Mouse (Mus musculus): ENCODE data around the gene Slk. TPM values are rescaled to one million over a fixed set of nuclear protein-coding genes. Genes with fewer than 3 reads are reported as not detected.

Gene Slk
- total and polyA plus RNA-seq, 3 experiments: 20.0 to 128 (median 112) TPM

GRCm38 (mm10) chr19:47651160-47651480, 71.6 kb downstream of the Slk start:
- H3K9me3 ChIP-seq (replicated peaks): no peaks in the 10 kb centered on the region
- ATAC-seq (ENCODE audit: extremely low read depth, insufficient number of reproducible peaks, low FRiP score, poor library complexity, severe bottlenecking) (no peak), DNase-seq (ENCODE audit: low spot score) (no peak)
- H3K4me3 ChIP-seq (ENCODE audit: low read depth, low read length): no peak overlapping the region
- peaks cover 38% of the 10 kb centered on the region for H3K36me3 ChIP-seq (replicated peaks)
- peaks cover 3% of the 10 kb centered on the region; the same call in 1 of the 2 replicates for H3K4me1 ChIP-seq (ENCODE audit: insufficient read depth, low read depth, low read length)
- peaks cover 16% of the 10 kb centered on the region; the same call in 1 of the 2 replicates for H3K27me3 ChIP-seq (ENCODE audit: insufficient read depth, low read length)
- TF ChIP-seq CTCF (IDR thresholded peaks at IDR 0.05; ENCODE audit: low read depth, low read length) (no peak), POLR2AphosphoS5 (IDR thresholded peaks at IDR 0.05; ENCODE audit: insufficient replicate concordance, low read depth, low read length) (no peak), TAL1 (conservative IDR thresholded peaks at IDR 0.05; ENCODE audit: low read depth, low read length) (no peak), GATA1 (IDR thresholded peaks at IDR 0.05; ENCODE audit: borderline replicate concordance, low read length) (no peak), GATA2 (IDR thresholded peaks at IDR 0.05; ENCODE audit: borderline replicate concordance, low read depth, low read length) (no peak)

DNA sequence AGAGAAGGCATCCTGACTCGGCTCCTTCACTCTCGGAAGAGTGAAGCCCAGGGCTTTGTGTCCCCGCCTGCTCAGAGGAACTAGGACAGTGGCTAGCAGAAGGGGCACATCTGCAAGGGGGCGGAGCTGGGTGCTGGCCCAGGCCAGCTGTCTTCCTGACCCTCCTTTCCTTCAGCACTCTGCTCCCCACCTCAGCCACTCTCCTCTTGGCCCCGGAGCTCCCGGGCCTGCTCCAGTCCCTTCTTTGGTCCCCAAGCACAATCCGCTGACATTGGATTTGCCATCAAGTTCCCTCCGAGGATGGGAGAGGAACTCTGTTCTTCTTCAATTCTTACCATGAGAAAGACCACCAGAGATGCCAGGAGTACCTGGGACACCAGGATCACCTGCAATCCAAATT, 72.8 kb downstream of the Slk start:
- H3K9me3 ChIP-seq (replicated peaks): no peaks in the 10 kb centered on the region
- ATAC-seq (ENCODE audit: extremely low read depth, insufficient number of reproducible peaks, low FRiP score, poor library complexity, severe bottlenecking): no peak
- H3K36me3 ChIP-seq (replicated peaks): peaks cover 28% of the 10 kb centered on the region
- no peak overlapping the region for H3K4me3 ChIP-seq (ENCODE audit: low read depth, low read length)
- TF ChIP-seq GATA1 (IDR thresholded peaks at IDR 0.05; ENCODE audit: borderline replicate concordance, low read length) (no peak), CTCF (IDR thresholded peaks at IDR 0.05; ENCODE audit: low read depth, low read length) (no peak), GATA2 (IDR thresholded peaks at IDR 0.05; ENCODE audit: borderline replicate concordance, low read depth, low read length) (no peak), TAL1 (conservative IDR thresholded peaks at IDR 0.05; ENCODE audit: low read depth, low read length) (no peak), POLR2AphosphoS5 (IDR thresholded peaks at IDR 0.05; ENCODE audit: insufficient replicate concordance, low read depth, low read length) (no peak)
- H3K27me3 ChIP-seq (ENCODE audit: insufficient read depth, low read length): peaks cover 18% of the 10 kb centered on the region; the same call in 1 of the 2 replicates
- H3K4me1 ChIP-seq (ENCODE audit: insufficient read depth, low read depth, low read length): peaks cover 3% of the 10 kb centered on the region; the same call in 1 of the 2 replicates
- no peak for DNase-seq (ENCODE audit: low spot score)

- H3K27me3 ChIP-seq (ENCODE audit: insufficient read depth, low read length): peaks cover 23% of the 10 kb centered on the region; the same call in 1 of the 2 replicates
- TF ChIP-seq POLR2AphosphoS5 (IDR thresholded peaks at IDR 0.05; ENCODE audit: insufficient replicate concordance, low read depth, low read length): no peak
- no peak for TF ChIP-seq GATA1 (IDR thresholded peaks at IDR 0.05; ENCODE audit: borderline replicate concordance, low read length)
- no peak for TF ChIP-seq CTCF (IDR thresholded peaks at IDR 0.05; ENCODE audit: low read depth, low read length)
- TF ChIP-seq GATA2 (IDR thresholded peaks at IDR 0.05; ENCODE audit: borderline replicate concordance, low read depth, low read length): no peak
- TF ChIP-seq TAL1 (conservative IDR thresholded peaks at IDR 0.05; ENCODE audit: low read depth, low read length): no peak
- peaks cover 18% of the 10 kb centered on the region for H3K36me3 ChIP-seq (replicated peaks)
- H3K4me1 ChIP-seq (ENCODE audit: insufficient read depth, low read depth, low read length): peaks cover 3% of the 10 kb centered on the region; the same call in 1 of the 2 replicates
- H3K9me3 ChIP-seq (replicated peaks): no peaks in the 10 kb centered on the region
- DNase-seq (ENCODE audit: low spot score): no peak
- ATAC-seq (ENCODE audit: extremely low read depth, insufficient number of reproducible peaks, low FRiP score, poor library complexity, severe bottlenecking): no peak
- no peak overlapping the region for H3K4me3 ChIP-seq (ENCODE audit: low read depth, low read length)
These were observed 73.7 kb downstream of the Slk start for GRCm38 (mm10) chr19:47653173-47653572.

DNA sequence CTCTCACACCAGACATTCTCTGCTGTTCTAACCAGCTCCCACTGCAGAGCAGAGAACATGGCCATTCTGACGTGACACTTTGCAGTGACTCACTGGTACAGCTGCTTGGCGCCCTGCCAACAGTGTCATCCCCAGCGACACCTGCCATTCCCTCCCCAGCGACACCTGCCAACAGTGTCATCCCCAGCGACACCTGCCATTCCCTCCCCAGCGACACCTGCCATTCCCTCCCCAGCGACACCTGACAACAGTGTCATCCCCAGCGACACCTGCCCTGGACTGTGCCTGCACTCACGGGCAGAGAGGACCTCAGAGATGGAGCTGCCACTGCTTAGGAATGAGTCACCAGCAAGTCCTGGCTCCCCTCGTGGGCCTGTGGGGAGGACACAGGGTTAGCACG, 75.4 kb downstream of the Slk start:
- peaks cover 30% of the 10 kb centered on the region; the same call in 1 of the 2 replicates for H3K27me3 ChIP-seq (ENCODE audit: insufficient read depth, low read length)
- H3K4me1 ChIP-seq (ENCODE audit: insufficient read depth, low read depth, low read length): peaks cover 3% of the 10 kb centered on the region; the same call in 1 of the 2 replicates
- DNase-seq (ENCODE audit: low spot score) (no peak), ATAC-seq (ENCODE audit: extremely low read depth, insufficient number of reproducible peaks, low FRiP score, poor library complexity, severe bottlenecking) (no peak)
- no peaks in the 10 kb centered on the region for H3K9me3 ChIP-seq (replicated peaks)
- H3K36me3 ChIP-seq (replicated peaks): peaks cover 5% of the 10 kb centered on the region
- no peak overlapping the region for H3K4me3 ChIP-seq (ENCODE audit: low read depth, low read length)
- TF ChIP-seq POLR2AphosphoS5 (IDR thresholded peaks at IDR 0.05; ENCODE audit: insufficient replicate concordance, low read depth, low read length): no peak
- no peak for TF ChIP-seq GATA2 (IDR thresholded peaks at IDR 0.05; ENCODE audit: borderline replicate concordance, low read depth, low read length)
- no peak for TF ChIP-seq GATA1 (IDR thresholded peaks at IDR 0.05; ENCODE audit: borderline replicate concordance, low read length)
- TF ChIP-seq TAL1 (conservative IDR thresholded peaks at IDR 0.05; ENCODE audit: low read depth, low read length): no peak
- no peak for TF ChIP-seq CTCF (IDR thresholded peaks at IDR 0.05; ENCODE audit: low read depth, low read length)

- H3K36me3 ChIP-seq (replicated peaks): no peaks in the 10 kb centered on the region
- H3K4me1 ChIP-seq (ENCODE audit: insufficient read depth, low read depth, low read length): peaks cover 3% of the 10 kb centered on the region; the same call in 1 of the 2 replicates
- no peaks in the 10 kb centered on the region for H3K9me3 ChIP-seq (replicated peaks)
- H3K4me3 ChIP-seq (ENCODE audit: low read depth, low read length): no peak overlapping the region
- DNase-seq (ENCODE audit: low spot score) (no peak), ATAC-seq (ENCODE audit: extremely low read depth, insufficient number of reproducible peaks, low FRiP score, poor library complexity, severe bottlenecking) (0 out of 2 replicates have a peak, but pooled peaks have one; percentile 38)
- TF ChIP-seq GATA2 (IDR thresholded peaks at IDR 0.05; ENCODE audit: borderline replicate concordance, low read depth, low read length) (no peak), TAL1 (conservative IDR thresholded peaks at IDR 0.05; ENCODE audit: low read depth, low read length) (no peak), CTCF (IDR thresholded peaks at IDR 0.05; ENCODE audit: low read depth, low read length) (no peak), POLR2AphosphoS5 (IDR thresholded peaks at IDR 0.05; ENCODE audit: insufficient replicate concordance, low read depth, low read length) (no peak), GATA1 (IDR thresholded peaks at IDR 0.05; ENCODE audit: borderline replicate concordance, low read length) (no peak)
- peaks cover 37% of the 10 kb centered on the region; the same call in 1 of the 2 replicates for H3K27me3 ChIP-seq (ENCODE audit: insufficient read depth, low read length)
These were observed 79.5 kb downstream of the Slk start for GRCm38 (mm10) chr19:47658914-47659535.

- no peak for ATAC-seq (ENCODE audit: extremely low read depth, insufficient number of reproducible peaks, low FRiP score, poor library complexity, severe bottlenecking)
- H3K27me3 ChIP-seq (ENCODE audit: insufficient read depth, low read length): peaks cover 35% of the 10 kb centered on the region
These were observed 80.4 kb downstream of the Slk start for GRCm38 (mm10) chr19:47659765-47660408.

More at GRCm38 (mm10) chr19:47659765-47660408, 80.4 kb downstream of the Slk start:
- peaks cover 3% of the 10 kb centered on the region; the same call in 1 of the 2 replicates for H3K4me1 ChIP-seq (ENCODE audit: insufficient read depth, low read depth, low read length)
- no peaks in the 10 kb centered on the region for H3K36me3 ChIP-seq (replicated peaks)
- DNase-seq (ENCODE audit: low spot score): no peak
- no peak overlapping the region for H3K4me3 ChIP-seq (ENCODE audit: low read depth, low read length)
- TF ChIP-seq POLR2AphosphoS5 (IDR thresholded peaks at IDR 0.05; ENCODE audit: insufficient replicate concordance, low read depth, low read length): no peak
- no peak for TF ChIP-seq CTCF (IDR thresholded peaks at IDR 0.05; ENCODE audit: low read depth, low read length)
- no peak for TF ChIP-seq TAL1 (conservative IDR thresholded peaks at IDR 0.05; ENCODE audit: low read depth, low read length)
- TF ChIP-seq GATA1 (IDR thresholded peaks at IDR 0.05; ENCODE audit: borderline replicate concordance, low read length): no peak
- TF ChIP-seq GATA2 (IDR thresholded peaks at IDR 0.05; ENCODE audit: borderline replicate concordance, low read depth, low read length): no peak
- no peaks in the 10 kb centered on the region for H3K9me3 ChIP-seq (replicated peaks)

Measured in G1E (cell line).